8 mouse cellular contexts compared by ENCODE assay signal in genomic region chr15:64627258-64627657, GRCm38 (mm10).
DNase-seq lines count a peak whose midpoint lies in the region; ATAC-seq and TF ChIP-seq lines count a peak whose summit lies in the region.

No protein-coding gene starts in this region.

- H3K27ac ChIP-seq in embryonic facial prominence, embryonic 10.5 days (replicated peaks), result no peak overlapping the region
- H3K27ac ChIP-seq in kidney, adult 2 months (ENCODE audit: insufficient read depth, low read depth, low read length), result no peak overlapping the region
- H3K27ac ChIP-seq in midbrain, embryonic 16.5 days (ENCODE audit: low read length), result no peak overlapping the region

- no peak overlapping the region for H3K4me3 ChIP-seq in embryonic facial prominence, embryonic 10.5 days
- no peak overlapping the region for H3K4me3 ChIP-seq in kidney, adult 2 months (ENCODE audit: insufficient read depth, low read depth, low read length)
- H3K4me3 ChIP-seq in midbrain, embryonic 16.5 days (ENCODE audit: low read depth, low read length), result no peak overlapping the region

- H3K9me3 ChIP-seq in embryonic facial prominence, embryonic 10.5 days, result no peaks in the 10 kb centered on the region
- no peaks in the 10 kb centered on the region for H3K9me3 ChIP-seq in midbrain, embryonic 16.5 days (replicated peaks; ENCODE audit: control insufficient read depth, low read length, poor library complexity, severe bottlenecking)

- peak overlapping the region; percentile 32; the same call in 1 of the 2 replicates for H3K4me2 ChIP-seq in midbrain, embryonic 16.5 days (ENCODE audit: low read length)

- no peak overlapping the region for H3K9ac ChIP-seq in midbrain, embryonic 16.5 days (ENCODE audit: low read depth, low read length)

- intact Hi-C loops in left cerebral cortex, postnatal 4 days (cut with DNase I), result loop anchor here (5.0 to 10.0 kb wide), 3 partner anchors 240 to 452 kb away; no protein-coding TSS in a partner anchor

- TF ChIP-seq CTCF in kidney, adult 2 months (conservative IDR thresholded peaks at IDR 0.05; ENCODE audit: insufficient read depth, insufficient read length, low read depth, low read length), result peak; percentile 91

- no peaks in the 10 kb centered on the region for H3K27me3 ChIP-seq in embryonic facial prominence, embryonic 10.5 days (replicated peaks; ENCODE audit: low read depth, poor library complexity, severe bottlenecking)
- H3K27me3 ChIP-seq in kidney, adult 2 months (replicated peaks; ENCODE audit: control insufficient read depth, insufficient read depth, low read length), result no peaks in the 10 kb centered on the region
- no peaks in the 10 kb centered on the region for H3K27me3 ChIP-seq in midbrain, embryonic 16.5 days (ENCODE audit: control insufficient read depth, insufficient read depth, low read depth, low read length)

- H3K4me1 ChIP-seq in embryonic facial prominence, embryonic 10.5 days, result no peaks in the 10 kb centered on the region
- no peaks in the 10 kb centered on the region for H3K4me1 ChIP-seq in kidney, adult 2 months (ENCODE audit: control insufficient read depth, insufficient read depth, low read length)
- no peaks in the 10 kb centered on the region for H3K4me1 ChIP-seq in midbrain, embryonic 16.5 days (ENCODE audit: control insufficient read depth, insufficient read depth, low read length)

- ATAC-seq in midbrain, embryonic 16.5 days, result no peak

- TF ChIP-seq POLR2A in kidney, adult 2 months (IDR thresholded peaks at IDR 0.05; ENCODE audit: low read depth, low read length), result no peak

- no peaks in the 10 kb centered on the region for H3K36me3 ChIP-seq in embryonic facial prominence, embryonic 10.5 days (replicated peaks)
- H3K36me3 ChIP-seq in kidney, adult 2 months (ENCODE audit: control insufficient read depth, insufficient read depth, low read length), result no peaks in the 10 kb centered on the region
- no peaks in the 10 kb centered on the region for H3K36me3 ChIP-seq in midbrain, embryonic 16.5 days (ENCODE audit: control insufficient read depth, insufficient read depth, low read length)

- DNase-seq in 416B (ENCODE audit: low read depth), result peak; percentile 65
- DNase-seq in adrenal gland, postnatal 25 days, result peak; percentile 72
- peak; percentile 74 for DNase-seq in embryonic facial prominence, embryonic 10.5 days (ENCODE audit: low spot score)
- peak; percentile 67 for DNase-seq in heart, adult 8-10 months (ENCODE audit: low spot score)
- peak; percentile 75 for DNase-seq in kidney, adult 2 months
- peak; percentile 76 for DNase-seq in left cerebral cortex, postnatal 4 days
- peak; percentile 25 to 68 for DNase-seq in spleen, postnatal 10 days (ENCODE audit: low spot score in 2 of 2)

- WGBS in embryonic facial prominence, embryonic 10.5 days, result 31% methylated on average over 9 of the region's 9 CpGs
- 9% methylated on average over 9 of the region's 9 CpGs for WGBS in kidney, adult 2 months
- 13% methylated on average over 9 of the region's 9 CpGs for WGBS in midbrain, embryonic 16.5 days
